Mouse (Mus musculus) embryonic facial prominence, embryonic 12.5 days (tissue): ENCODE measurements around the gene BC024978. TPM values are rescaled to one million over a fixed set of nuclear protein-coding genes. Genes with fewer than 3 reads are reported as not detected.

Experiments used
- microRNA counts: library from miRNA; unstranded; fragments of <30 nt; microRNA quantifications from one replicate; lab custom pipeline; 2017
- microRNA-seq: library from miRNA; unstranded; fragments of <30 nt; microRNA quantifications from one replicate; pipeline ENCODE4, GENCODE M21; 2017
- polyA plus RNA-seq: library from polyadenylated mRNA; unstranded; fragments of >200 nt; fragmentation: Nextera tagmentation; extraction: Ambion mirVana; gene quantifications from 2 replicates; pipeline ENCODE4 v1.2.1, GENCODE M21; 2016

Gene BC024978
- polyA plus RNA-seq, 1 experiment from 2014 or later, result 4.7 TPM

MicroRNA genes within 50 kb of the gene (microRNA counts, 519-probe panel; counts per million panel counts)
- microRNA mmu-miR-1191 (lab: Ali Mortazavi, UCI), result 460 counts per million, percentile 65 among the panel's probes with 10 or more counts

Small RNA genes within 50 kb of the gene (microRNA-seq; reads per million reads assigned to microRNA genes)
- 3.8 reads per million, percentile 17 among the genes with 10 or more reads in this experiment for gene Mir1191
- gene Mir3101, result 0.54 reads per million

Other genes with a start within 250 kb of the BC024978 start
- not detected in 2 replicates for gene Cyp2a12, start 166.7 kb upstream of the BC024978 start, polyA plus RNA-seq
- gene Cyp2f2, start 75.9 kb upstream of the BC024978 start, polyA plus RNA-seq, result 0.63 TPM in 1 of 2 replicates, not detected in the other
- gene Cyp2t4, start 42.1 kb upstream of the BC024978 start, polyA plus RNA-seq, result 0.14 and 0.19 TPM in 2 replicates
- 95.8 and 99.8 TPM in 2 replicates for gene Egln2, start 29.0 kb upstream of the BC024978 start, polyA plus RNA-seq
- gene Rab4b, start 16.9 kb upstream of the BC024978 start, polyA plus RNA-seq, result 63.9 and 71.4 TPM in 2 replicates
- 0.49 and 0.67 TPM in 2 replicates for gene Gm21983, start 14.7 kb upstream of the BC024978 start, polyA plus RNA-seq
- gene Mia, start 14.6 kb upstream of the BC024978 start, polyA plus RNA-seq, result 38.8 and 50.4 TPM in 2 replicates
- gene Snrpa, start 490 bp downstream of the BC024978 start, polyA plus RNA-seq, result 293 and 312 TPM in 2 replicates
- gene Itpkc, start 32.9 kb downstream of the BC024978 start, polyA plus RNA-seq, result 9.2 and 11.0 TPM in 2 replicates
- gene Coq8b, start 37.2 kb downstream of the BC024978 start, polyA plus RNA-seq, result 16.1 and 19.6 TPM in 2 replicates
- gene Numbl, start 62.7 kb downstream of the BC024978 start, polyA plus RNA-seq, result 36.5 and 39.7 TPM in 2 replicates
- 15.9 and 16.8 TPM in 2 replicates for gene Ltbp4, start 141.9 kb downstream of the BC024978 start, polyA plus RNA-seq
- 75.8 and 83.2 TPM in 2 replicates for gene Shkbp1, start 160.2 kb downstream of the BC024978 start, polyA plus RNA-seq
- gene Gm20479, start 161.6 kb downstream of the BC024978 start, polyA plus RNA-seq, result 0.58 and 0.94 TPM in 2 replicates